Mouse (Mus musculus) ES-Bruce4 (cell line): Measurements from ENCODE around the gene Tshz2.
"Not testable (repeated sequence)": the region's sequence is repeated elsewhere in the genome, so short reads cannot be mapped to it uniquely, and the experiment has no call there.

Experiments used
- CTCF ChIP-seq: IDR thresholded peaks from one replicate; pipeline ENCODE4 v1.8.1; 2011; ENCODE audit warnings: low read depth, low read length
- EP300 ChIP-seq: IDR thresholded peaks from 2 replicates; pipeline ENCODE4 v1.6.1; 2011; ENCODE audit warnings: low read depth, low read length; ENCODE audit not compliant: insufficient read depth
- POLR2A ChIP-seq: IDR thresholded peaks from one replicate; pipeline ENCODE4 v1.8.1; 2011; ENCODE audit warnings: low read length; ENCODE audit not compliant: insufficient read depth

GRCm38 (mm10) chr2:169781671-169782070 lies 148.9 kb downstream of the Tshz2 start:
- not testable (repeated sequence) for TF ChIP-seq POLR2A, CTCF
- peak; percentile 17; the same call in 1 of the 2 replicates for TF ChIP-seq EP300
